Mouse (Mus musculus): ENCODE data around the gene Ung. TPM values are rescaled to one million over a fixed set of nuclear protein-coding genes. Genes with fewer than 3 reads are reported as not detected.
A peak's percentile ranks its signal among the peaks of the same experiment; 100 is the strongest.

Ung gene
- total RNA-seq (2017) = 5.5 and 5.6 TPM in 2 replicates

DNA sequence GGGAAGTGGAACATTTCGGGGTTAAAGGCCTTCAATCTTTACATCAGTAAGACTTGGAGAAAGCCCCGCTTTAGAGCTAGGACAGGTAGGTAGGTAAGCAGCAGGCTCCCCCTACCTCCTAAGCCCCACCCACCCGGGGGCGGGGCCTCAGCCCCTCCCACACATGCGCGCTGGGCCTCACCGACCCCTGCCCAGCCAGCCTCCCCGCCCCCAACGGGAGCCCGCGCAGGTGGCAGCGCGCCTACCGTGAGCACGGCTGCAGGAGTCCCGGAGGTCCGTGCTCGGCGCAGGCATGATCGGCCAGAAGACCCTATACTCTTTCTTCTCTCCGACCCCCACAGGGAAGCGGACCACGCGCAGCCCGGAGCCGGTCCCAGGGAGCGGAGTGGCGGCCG lies at the start of gene Ung:
TSS of gene Ung (plus strand) at position 176 of the 395 bp plus-strand sequence.
- ATAC-seq (ENCODE audit: extremely low read depth, insufficient number of reproducible peaks, low FRiP score, poor library complexity, severe bottlenecking) = no peak

DNA sequence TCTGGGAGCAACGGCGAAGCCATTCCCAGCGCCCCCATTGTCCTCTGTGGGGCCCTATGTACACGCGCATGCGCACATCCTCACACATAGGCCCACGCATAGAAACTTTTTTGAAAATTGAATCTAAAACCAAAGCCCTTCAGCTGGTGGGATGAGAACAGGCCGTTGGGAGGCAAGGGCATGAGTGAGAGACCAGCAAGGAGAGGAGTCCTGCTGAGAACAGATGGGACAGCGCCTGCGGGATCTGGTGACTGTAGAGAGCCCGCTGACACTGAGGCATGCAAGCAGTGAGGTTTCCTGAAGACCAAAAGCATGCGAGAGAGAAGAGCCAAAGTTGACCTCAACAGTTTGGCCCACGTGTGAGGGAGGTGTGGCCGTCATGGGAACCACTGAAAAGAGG lies 44.7 kb upstream of the Ung start:
- ATAC-seq (ENCODE audit: extremely low read depth, insufficient number of reproducible peaks, low FRiP score, poor library complexity, severe bottlenecking) = no peak

DNA sequence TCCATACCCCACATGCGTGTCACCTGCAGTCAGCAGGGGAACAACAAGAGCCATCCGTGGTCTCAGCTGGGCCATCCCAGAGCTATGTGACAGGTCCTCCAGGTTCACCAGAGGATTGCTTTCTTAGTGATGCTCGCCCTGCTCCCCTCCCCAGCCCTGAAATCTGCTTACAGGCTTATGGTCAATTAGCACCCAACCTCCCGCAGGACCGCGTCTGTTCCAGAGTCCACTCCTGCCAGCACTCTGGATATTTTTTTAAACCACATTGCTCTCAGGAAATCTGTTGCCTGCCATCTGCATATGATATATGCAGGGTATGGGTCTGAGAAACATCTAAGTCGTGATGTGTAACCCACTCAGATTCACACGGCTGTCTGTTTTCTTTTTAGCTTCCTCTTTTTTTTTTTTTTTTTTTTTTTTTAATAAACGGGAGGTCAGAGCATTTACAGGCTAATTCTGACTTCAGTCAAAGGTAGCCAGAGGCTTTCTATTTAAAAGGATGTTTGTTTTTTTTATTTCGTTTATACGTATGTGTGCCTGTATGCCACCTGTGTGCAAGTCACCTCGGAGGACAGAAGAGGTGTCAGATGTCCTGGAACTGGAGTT lies 42.2 kb upstream of the Ung start:
- no peak for ATAC-seq (ENCODE audit: extremely low read depth, insufficient number of reproducible peaks, low FRiP score, poor library complexity, severe bottlenecking)

- no peak for ATAC-seq (ENCODE audit: extremely low read depth, insufficient number of reproducible peaks, low FRiP score, poor library complexity, severe bottlenecking)
Measured at GRCm38 (mm10) chr5:114090421-114091013, 39.7 kb upstream of the Ung start.

- no peak for ATAC-seq (ENCODE audit: extremely low read depth, insufficient number of reproducible peaks, low FRiP score, poor library complexity, severe bottlenecking)
Measured at GRCm38 (mm10) chr5:114091057-114091807, 39.0 kb upstream of the Ung start, which contains the start of gene Svop. Svop (minus strand) TSS chr5:114091570.

DNA sequence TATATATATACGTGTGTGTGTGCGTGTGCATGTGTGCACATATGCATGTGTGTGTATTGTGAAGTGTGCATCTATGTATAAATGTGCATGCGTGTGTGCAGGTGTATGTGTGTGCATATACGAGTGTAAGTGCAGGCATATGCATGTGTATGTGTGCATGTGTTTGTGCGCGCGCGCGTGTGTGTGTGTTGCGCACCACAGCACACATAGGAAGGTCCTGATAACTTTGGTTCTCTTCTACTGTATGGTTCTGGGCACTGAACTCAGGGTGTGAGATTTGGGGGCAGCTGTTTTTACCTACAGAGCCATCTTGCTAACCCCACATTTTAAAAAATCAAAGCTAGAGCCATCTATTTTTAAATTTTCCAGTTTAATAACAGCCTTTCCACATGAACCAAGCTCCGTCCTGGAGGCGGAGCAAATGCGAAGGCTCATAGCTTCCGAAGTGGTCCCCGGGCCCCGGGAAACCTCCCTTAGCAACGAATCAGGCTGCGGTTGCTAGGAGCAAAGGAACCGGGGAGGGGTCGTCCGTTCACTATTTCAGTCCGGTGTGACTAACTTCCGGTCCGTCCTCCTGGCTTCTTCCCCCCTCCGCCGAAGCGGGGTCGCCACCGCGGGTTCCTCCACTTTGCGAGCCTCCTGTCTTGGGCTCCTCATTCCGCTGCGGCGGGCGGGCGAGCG lies 30.3 kb upstream of the Ung start:
- ATAC-seq (ENCODE audit: extremely low read depth, insufficient number of reproducible peaks, low FRiP score, poor library complexity, severe bottlenecking) = peak; percentile 80

DNA sequence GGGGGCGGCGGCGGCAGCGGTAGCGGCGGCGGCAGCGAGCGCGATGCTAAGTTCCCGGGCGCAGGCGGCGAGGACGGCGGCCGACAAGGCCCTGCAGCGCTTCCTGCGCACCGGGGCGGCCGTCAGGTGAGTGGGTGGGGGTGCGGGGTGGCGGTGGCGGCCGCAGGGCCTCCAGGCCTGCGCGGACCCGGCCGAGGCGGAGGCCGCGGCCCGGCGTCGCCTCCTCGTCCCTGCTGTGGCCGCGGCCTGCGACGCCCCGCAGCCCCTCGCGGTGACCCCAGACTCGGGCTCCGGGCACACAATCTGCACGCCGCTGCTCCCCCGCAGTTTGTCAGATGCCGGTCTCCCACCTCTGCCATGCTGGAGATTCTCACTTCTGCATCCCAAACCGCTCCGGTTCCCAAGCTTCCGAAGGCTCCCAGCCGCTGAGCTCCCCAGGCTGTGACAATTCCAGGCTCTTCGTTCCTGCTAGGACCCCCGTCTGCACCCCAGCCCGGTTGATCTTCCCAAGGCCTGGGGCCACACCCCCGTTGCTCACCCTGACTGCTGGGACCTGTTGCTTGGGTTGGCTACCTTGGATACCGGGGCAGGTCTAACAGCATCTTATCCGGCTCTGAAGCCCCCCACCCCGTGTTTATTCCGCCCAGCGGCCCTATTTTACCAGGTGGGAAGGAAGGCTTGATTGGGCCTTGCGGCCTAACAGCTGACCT lies 29.6 kb upstream of the Ung start:
- no peak for ATAC-seq (ENCODE audit: extremely low read depth, insufficient number of reproducible peaks, low FRiP score, poor library complexity, severe bottlenecking)

- ATAC-seq (ENCODE audit: extremely low read depth, insufficient number of reproducible peaks, low FRiP score, poor library complexity, severe bottlenecking) = no peak
Measured at GRCm38 (mm10) chr5:114101873-114102272, 28.3 kb upstream of the Ung start.

DNA sequence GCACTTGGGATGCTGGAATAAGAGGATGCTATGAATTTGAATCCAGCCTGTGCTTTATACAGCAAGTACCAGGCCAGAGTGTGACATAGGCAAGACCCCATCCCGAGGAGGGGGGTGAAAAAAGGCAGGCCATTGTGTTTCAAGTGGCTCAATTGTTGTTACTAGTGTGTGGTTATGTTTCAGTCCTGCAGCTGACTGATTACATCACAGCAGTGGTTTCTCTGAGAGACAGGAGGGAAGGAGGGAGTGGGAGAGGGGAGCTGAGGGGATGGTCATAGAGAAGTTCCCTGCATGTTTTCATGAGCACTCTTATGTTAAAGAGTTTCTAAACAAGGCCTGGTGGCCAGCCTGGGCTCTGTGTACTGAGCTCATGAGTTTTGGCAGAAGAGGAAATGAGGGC lies 27.4 kb upstream of the Ung start:
- ATAC-seq (ENCODE audit: extremely low read depth, insufficient number of reproducible peaks, low FRiP score, poor library complexity, severe bottlenecking) = no peak

DNA sequence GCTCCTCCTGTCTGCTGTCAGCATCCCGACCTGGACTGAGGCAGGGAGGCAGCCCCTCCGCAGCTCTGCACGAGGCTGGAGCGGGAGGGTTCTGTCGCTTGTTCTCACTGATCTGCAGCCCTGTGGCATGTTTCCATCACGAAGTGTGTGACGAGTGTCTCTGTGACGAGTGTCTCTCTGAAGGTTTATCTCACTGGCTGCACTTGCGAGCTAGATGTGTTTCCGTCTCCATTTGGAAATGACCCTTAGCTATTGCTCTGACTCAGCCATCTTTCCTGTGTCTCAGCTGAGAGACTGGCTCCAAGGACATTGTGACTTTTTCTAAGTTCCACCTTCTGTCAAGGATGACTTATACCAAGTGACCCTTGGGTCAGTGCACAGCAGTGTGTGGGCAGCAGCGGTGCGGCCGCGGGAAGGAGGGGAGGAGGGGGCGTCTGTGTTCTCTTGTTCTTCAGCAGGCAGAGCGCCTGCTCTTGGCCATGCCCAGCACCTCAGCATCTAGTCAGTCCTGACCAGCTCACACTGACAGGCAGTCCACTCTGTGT lies 23.7 kb upstream of the Ung start:
- ATAC-seq (ENCODE audit: extremely low read depth, insufficient number of reproducible peaks, low FRiP score, poor library complexity, severe bottlenecking) = no peak

DNA sequence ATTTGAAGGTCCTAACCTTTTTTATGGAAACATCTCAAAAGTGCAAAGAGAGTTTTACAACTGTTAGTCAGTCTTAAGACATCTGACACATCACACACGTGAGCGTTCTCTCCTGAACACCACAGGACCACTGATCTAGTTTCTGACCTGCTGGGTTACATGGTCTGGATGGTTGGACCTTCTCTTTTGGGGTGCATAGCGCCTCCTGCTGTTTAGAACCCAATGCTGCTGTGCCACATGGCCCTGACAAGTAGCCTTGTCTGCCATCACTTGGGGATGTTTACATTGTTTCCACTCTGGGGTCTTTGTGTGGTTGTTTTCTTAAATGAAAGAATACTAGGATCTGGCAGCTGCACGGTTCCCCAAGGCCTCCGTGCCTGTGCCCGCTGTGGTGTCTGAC lies 16.9 kb upstream of the Ung start:
- ATAC-seq (ENCODE audit: extremely low read depth, insufficient number of reproducible peaks, low FRiP score, poor library complexity, severe bottlenecking) = no peak

GRCm38 (mm10) chr5:114115030-114115429 lies 15.2 kb upstream of the Ung start:
- ATAC-seq (ENCODE audit: extremely low read depth, insufficient number of reproducible peaks, low FRiP score, poor library complexity, severe bottlenecking) = no peak

DNA sequence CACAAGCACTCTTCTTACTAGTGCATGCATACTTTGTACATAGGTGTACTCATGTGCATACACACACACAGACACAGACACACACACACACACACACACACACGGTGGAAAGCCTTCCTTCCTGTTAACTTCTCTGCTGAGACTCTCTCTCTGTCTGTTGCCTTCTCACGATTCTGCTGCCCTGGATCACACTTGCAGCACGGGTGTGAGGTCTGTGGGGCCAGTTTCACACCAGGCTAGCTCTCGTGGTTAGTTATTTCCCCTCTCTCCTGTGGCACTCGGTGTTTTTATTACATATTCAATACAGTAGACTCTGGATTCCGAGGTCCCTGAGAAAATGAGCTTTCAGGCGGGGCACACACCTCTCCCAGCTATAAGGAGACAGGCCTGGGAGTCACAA lies 13.6 kb upstream of the Ung start:
- ATAC-seq (ENCODE audit: extremely low read depth, insufficient number of reproducible peaks, low FRiP score, poor library complexity, severe bottlenecking) = no peak

DNA sequence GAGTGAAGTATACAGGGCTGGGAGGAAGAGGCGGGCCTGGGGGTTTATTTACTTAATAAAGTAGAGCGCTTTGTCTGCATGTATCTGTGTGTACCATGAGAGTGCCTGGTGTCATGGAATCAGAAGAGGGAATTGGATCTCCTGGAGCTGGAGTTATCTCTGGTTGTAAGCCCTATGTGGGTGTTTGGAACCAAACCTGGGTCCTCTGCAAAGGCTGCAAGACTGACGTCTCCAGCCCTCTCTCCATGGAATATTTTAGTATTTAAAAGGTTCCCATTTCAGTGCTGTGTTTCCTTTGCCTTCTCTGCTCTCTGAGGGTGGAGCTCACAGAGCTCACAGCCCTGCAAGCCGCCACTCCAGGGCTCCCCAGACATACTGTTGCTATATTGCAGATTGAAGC lies 10.4 kb upstream of the Ung start:
- no peak for ATAC-seq (ENCODE audit: extremely low read depth, insufficient number of reproducible peaks, low FRiP score, poor library complexity, severe bottlenecking)

- ATAC-seq (ENCODE audit: extremely low read depth, insufficient number of reproducible peaks, low FRiP score, poor library complexity, severe bottlenecking) = no peak
Measured at GRCm38 (mm10) chr5:114126008-114126407, 4.2 kb upstream of the Ung start.

DNA sequence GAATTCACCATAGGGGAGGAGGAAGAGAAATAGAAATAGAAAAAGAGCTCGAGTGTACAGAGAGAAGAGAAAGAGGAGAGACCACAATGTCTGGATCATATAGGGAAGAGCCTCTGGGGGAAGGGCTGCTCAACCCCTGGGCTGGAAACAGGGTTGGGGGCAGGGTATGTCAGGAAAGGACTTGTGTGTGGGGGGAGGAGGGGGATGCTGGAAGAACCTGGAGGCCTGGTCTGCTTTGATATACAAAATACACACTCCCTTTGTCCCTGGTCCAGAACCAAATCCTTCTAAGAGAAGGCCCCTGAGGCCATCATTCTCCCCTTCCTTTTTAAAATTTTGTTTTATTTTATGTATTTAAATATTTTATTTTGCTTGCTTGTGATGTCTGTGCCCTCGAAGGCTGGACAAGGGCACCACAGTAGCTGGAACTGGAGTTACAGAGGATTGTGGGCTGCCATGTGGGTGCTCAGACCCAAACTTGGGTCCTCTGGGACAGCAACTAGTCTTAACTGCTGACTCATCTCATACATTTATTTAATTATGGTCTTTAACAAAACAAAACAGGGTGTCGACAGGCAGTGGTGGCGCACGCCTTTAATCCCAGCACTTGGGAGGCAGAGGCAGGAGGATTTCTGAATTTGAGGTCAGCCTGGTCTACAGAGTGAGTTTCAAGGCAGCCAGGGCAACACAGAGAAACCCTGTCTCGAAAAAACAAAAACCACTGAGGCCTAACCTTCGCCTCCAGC lies 3.5 kb upstream of the Ung start:
- no peak for ATAC-seq (ENCODE audit: extremely low read depth, insufficient number of reproducible peaks, low FRiP score, poor library complexity, severe bottlenecking)

GRCm38 (mm10) chr5:114127374-114128349 lies 2.5 kb upstream of the Ung start, which contains the start of gene Alkbh2:
Alkbh2 (minus strand) TSS chr5:114128218.
- peak; percentile 36 for ATAC-seq (ENCODE audit: extremely low read depth, insufficient number of reproducible peaks, low FRiP score, poor library complexity, severe bottlenecking)
